Mouse (Mus musculus): ENCODE data around the gene Ten1. TPM values are rescaled to one million over a fixed set of nuclear protein-coding genes. Genes with fewer than 3 reads are reported as not detected.

The Ten1 gene
- polyA plus RNA-seq, 1 experiment: 14.5 TPM

GRCm38 (mm10) chr11:116187226-116187930, 11.3 kb upstream of the Ten1 start:
- peaks cover 2% of the 10 kb centered on the region for H3K4me1 ChIP-seq (ENCODE audit: control insufficient read depth, insufficient read depth, low read length)
- no peak overlapping the region for H3K4me3 ChIP-seq (ENCODE audit: low read depth, low read length)
- TF ChIP-seq CTCF (IDR thresholded peaks at IDR 0.05; ENCODE audit: low read depth, low read length): no peak
- H3K36me3 ChIP-seq (ENCODE audit: control insufficient read depth, insufficient read depth, low read length, poor library complexity, severe bottlenecking): no peaks in the 10 kb centered on the region
- no peaks in the 10 kb centered on the region for H3K27me3 ChIP-seq (ENCODE audit: control insufficient read depth, insufficient read depth, low read length, poor library complexity, severe bottlenecking)
- no peak overlapping the region for H3K9ac ChIP-seq (ENCODE audit: low read depth, poor library complexity, severe bottlenecking)
- H3K27ac ChIP-seq (ENCODE audit: insufficient read depth, low read length): no peak overlapping the region
- H3K9me3 ChIP-seq (replicated peaks; ENCODE audit: control insufficient read depth, insufficient read depth, low read length, poor library complexity, severe bottlenecking): no peaks in the 10 kb centered on the region

- no peak overlapping the region for H3K9ac ChIP-seq (ENCODE audit: low read depth, poor library complexity, severe bottlenecking)
These were observed 4.0 kb upstream of the Ten1 start for GRCm38 (mm10) chr11:116194619-116195018.

DNA sequence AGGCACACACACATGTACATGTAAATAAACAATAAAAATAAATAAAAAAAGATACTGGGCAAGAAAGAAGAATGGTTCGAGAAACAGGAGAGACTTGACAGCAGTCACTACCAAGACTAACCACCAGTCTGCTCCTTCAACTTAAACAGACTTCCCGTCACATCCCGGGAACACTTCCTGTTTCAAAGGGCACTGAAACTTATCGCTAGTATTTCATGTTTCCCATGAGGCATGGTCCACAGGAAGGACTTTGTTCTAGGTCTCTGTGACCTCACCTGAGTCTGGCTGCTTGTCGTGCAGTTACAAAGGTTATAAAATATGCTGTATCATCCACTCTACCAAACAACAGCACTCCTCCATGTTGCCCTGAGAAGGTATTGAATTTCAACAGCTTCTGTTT, 3.4 kb upstream of the Ten1 start:
- Histone ChIP-seq H3K27me3 (ENCODE audit: control insufficient read depth, insufficient read depth, low read length, poor library complexity, severe bottlenecking) (no peaks in the 10 kb centered on the region), H3K27ac (ENCODE audit: insufficient read depth, low read length) (no peak overlapping the region), H3K9me3 (replicated peaks; ENCODE audit: control insufficient read depth, insufficient read depth, low read length, poor library complexity, severe bottlenecking) (no peaks in the 10 kb centered on the region), H3K36me3 (ENCODE audit: control insufficient read depth, insufficient read depth, low read length, poor library complexity, severe bottlenecking) (no peaks in the 10 kb centered on the region), H3K4me3 (ENCODE audit: low read depth, low read length) (no peak overlapping the region), H3K9ac (ENCODE audit: low read depth, poor library complexity, severe bottlenecking) (peak overlapping the region; percentile 18; the same call in 1 of the 2 replicates), H3K4me1 (ENCODE audit: control insufficient read depth, insufficient read depth, low read length) (no peaks in the 10 kb centered on the region)
- TF ChIP-seq POLR2A (IDR thresholded peaks at IDR 0.05; ENCODE audit: insufficient read depth, low read length): no peak
- no peak for TF ChIP-seq CTCF (IDR thresholded peaks at IDR 0.05; ENCODE audit: low read depth, low read length)
- no peak for TF ChIP-seq EP300 (IDR thresholded peaks at IDR 0.05; ENCODE audit: insufficient read depth, low read depth, low read length)

More at GRCm38 (mm10) chr11:116194619-116195018, 4.0 kb upstream of the Ten1 start:
- no peak for TF ChIP-seq EP300 (IDR thresholded peaks at IDR 0.05; ENCODE audit: insufficient read depth, low read depth, low read length)
- no peak for TF ChIP-seq CTCF (IDR thresholded peaks at IDR 0.05; ENCODE audit: low read depth, low read length)
- TF ChIP-seq POLR2A (IDR thresholded peaks at IDR 0.05; ENCODE audit: insufficient read depth, low read length): no peak
- Histone ChIP-seq H3K9me3 (replicated peaks; ENCODE audit: control insufficient read depth, insufficient read depth, low read length, poor library complexity, severe bottlenecking) (no peaks in the 10 kb centered on the region), H3K36me3 (ENCODE audit: control insufficient read depth, insufficient read depth, low read length, poor library complexity, severe bottlenecking) (no peaks in the 10 kb centered on the region), H3K4me1 (ENCODE audit: control insufficient read depth, insufficient read depth, low read length) (no peaks in the 10 kb centered on the region), H3K27ac (ENCODE audit: insufficient read depth, low read length) (no peak overlapping the region), H3K4me3 (ENCODE audit: low read depth, low read length) (no peak overlapping the region), H3K27me3 (ENCODE audit: control insufficient read depth, insufficient read depth, low read length, poor library complexity, severe bottlenecking) (no peaks in the 10 kb centered on the region)

GRCm38 (mm10) chr11:116196336-116196735, 2.3 kb upstream of the Ten1 start:
- Histone ChIP-seq H3K4me3 (ENCODE audit: low read depth, low read length) (no peak overlapping the region), H3K27ac (ENCODE audit: insufficient read depth, low read length) (no peak overlapping the region), H3K9me3 (replicated peaks; ENCODE audit: control insufficient read depth, insufficient read depth, low read length, poor library complexity, severe bottlenecking) (no peaks in the 10 kb centered on the region), H3K27me3 (ENCODE audit: control insufficient read depth, insufficient read depth, low read length, poor library complexity, severe bottlenecking) (no peaks in the 10 kb centered on the region), H3K9ac (ENCODE audit: low read depth, poor library complexity, severe bottlenecking) (no peak overlapping the region), H3K36me3 (ENCODE audit: control insufficient read depth, insufficient read depth, low read length, poor library complexity, severe bottlenecking) (no peaks in the 10 kb centered on the region), H3K4me1 (ENCODE audit: control insufficient read depth, insufficient read depth, low read length) (no peaks in the 10 kb centered on the region)
- no peak for TF ChIP-seq POLR2A (IDR thresholded peaks at IDR 0.05; ENCODE audit: insufficient read depth, low read length)
- TF ChIP-seq EP300 (IDR thresholded peaks at IDR 0.05; ENCODE audit: insufficient read depth, low read depth, low read length): no peak
- TF ChIP-seq CTCF (IDR thresholded peaks at IDR 0.05; ENCODE audit: low read depth, low read length): no peak

GRCm38 (mm10) chr11:116196866-116197583, 1.6 kb upstream of the Ten1 start:
- Histone ChIP-seq H3K36me3 (ENCODE audit: control insufficient read depth, insufficient read depth, low read length, poor library complexity, severe bottlenecking) (no peaks in the 10 kb centered on the region), H3K4me1 (ENCODE audit: control insufficient read depth, insufficient read depth, low read length) (no peaks in the 10 kb centered on the region), H3K27me3 (ENCODE audit: control insufficient read depth, insufficient read depth, low read length, poor library complexity, severe bottlenecking) (no peaks in the 10 kb centered on the region), H3K9ac (ENCODE audit: low read depth, poor library complexity, severe bottlenecking) (no peak overlapping the region), H3K4me3 (ENCODE audit: low read depth, low read length) (no peak overlapping the region), H3K9me3 (replicated peaks; ENCODE audit: control insufficient read depth, insufficient read depth, low read length, poor library complexity, severe bottlenecking) (no peaks in the 10 kb centered on the region), H3K27ac (ENCODE audit: insufficient read depth, low read length) (no peak overlapping the region)
- TF ChIP-seq POLR2A (IDR thresholded peaks at IDR 0.05; ENCODE audit: insufficient read depth, low read length) (no peak), EP300 (IDR thresholded peaks at IDR 0.05; ENCODE audit: insufficient read depth, low read depth, low read length) (no peak), CTCF (IDR thresholded peaks at IDR 0.05; ENCODE audit: low read depth, low read length) (no peak)

GRCm38 (mm10) chr11:116197584-116197906, 1.1 kb upstream of the Ten1 start:
- Histone ChIP-seq H3K9me3 (replicated peaks; ENCODE audit: control insufficient read depth, insufficient read depth, low read length, poor library complexity, severe bottlenecking) (no peaks in the 10 kb centered on the region), H3K27me3 (ENCODE audit: control insufficient read depth, insufficient read depth, low read length, poor library complexity, severe bottlenecking) (no peaks in the 10 kb centered on the region), H3K4me3 (ENCODE audit: low read depth, low read length) (no peak overlapping the region), H3K4me1 (ENCODE audit: control insufficient read depth, insufficient read depth, low read length) (no peaks in the 10 kb centered on the region), H3K27ac (ENCODE audit: insufficient read depth, low read length) (no peak overlapping the region), H3K36me3 (ENCODE audit: control insufficient read depth, insufficient read depth, low read length, poor library complexity, severe bottlenecking) (no peaks in the 10 kb centered on the region), H3K9ac (ENCODE audit: low read depth, poor library complexity, severe bottlenecking) (no peak overlapping the region)
- TF ChIP-seq EP300 (IDR thresholded peaks at IDR 0.05; ENCODE audit: insufficient read depth, low read depth, low read length): no peak
- no peak for TF ChIP-seq CTCF (IDR thresholded peaks at IDR 0.05; ENCODE audit: low read depth, low read length)
- TF ChIP-seq POLR2A (IDR thresholded peaks at IDR 0.05; ENCODE audit: insufficient read depth, low read length): no peak
